Mouse (Mus musculus) forebrain, embryonic 13.5 days (tissue): Measurements from ENCODE around the gene Il6ra. TPM values are rescaled to one million over a fixed set of nuclear protein-coding genes. Genes with fewer than 3 reads are reported as not detected.
"Not testable (repeated sequence)": the region's sequence is repeated elsewhere in the genome, so short reads cannot be mapped to it uniquely, and the experiment has no call there.

Experiments used
- ATAC-seq: fragments of 200-750 bp; cut with Nextera tagmentation; 2 replicates; pipeline ENCODE4 v1.8.0; 2017
- H3K27ac ChIP-seq: fragments of 300-500 bp; sonication (generic); 2 replicates; pipeline ENCODE4 v1.5.1; 2015; ENCODE audit warnings: inconsistent platforms, mild to moderate bottlenecking, moderate library complexity
- H3K27me3 ChIP-seq: fragments of 300-500 bp; sonication (generic); 2 replicates; pipeline ENCODE4 v1.6.1; 2015; ENCODE audit warnings: mild to moderate bottlenecking, inconsistent platforms
- H3K36me3 ChIP-seq: fragments of 300-500 bp; sonication (generic); 2 replicates; pipeline ENCODE4 v1.6.1; 2015; ENCODE audit warnings: mild to moderate bottlenecking, inconsistent platforms; ENCODE audit not compliant: poor library complexity, severe bottlenecking
- H3K4me1 ChIP-seq: fragments of 300-500 bp; sonication (generic); 2 replicates; pipeline ENCODE4 v1.6.1; 2015; ENCODE audit warnings: inconsistent platforms
- H3K4me2 ChIP-seq: fragments of 300-500 bp; sonication (generic); 2 replicates; pipeline ENCODE4 v1.6.1; 2015; ENCODE audit warnings: inconsistent platforms, mild to moderate bottlenecking, moderate library complexity
- H3K4me3 ChIP-seq: fragments of 300-500 bp; sonication (generic); 2 replicates; pipeline ENCODE4 v1.5.1; 2015; ENCODE audit warnings: mild to moderate bottlenecking, inconsistent platforms
- H3K9ac ChIP-seq: fragments of 300-500 bp; sonication (generic); 2 replicates; pipeline ENCODE4 v1.6.1; 2015; ENCODE audit warnings: mild to moderate bottlenecking, inconsistent platforms
- H3K9me3 ChIP-seq: fragments of 300-500 bp; sonication (generic); replicated peaks from 2 replicates; pipeline ENCODE4 v1.6.1; 2016; ENCODE audit warnings: inconsistent platforms
- WGBS: fragments of 180-500 bp; shearing (Covaris S2); methylation state at CpG from one replicate; pipeline ENCODE4 v1.1.7; 2015; 5-methylcytosine and 5-hydroxymethylcytosine counted together
- polyA plus RNA-seq: library from polyadenylated mRNA; unstranded; fragments of >200 nt; fragmentation: Nextera tagmentation; extraction: Ambion mirVana; gene quantifications from 2 replicates; pipeline ENCODE4 v1.2.1, GENCODE M21; 2015

Il6ra gene
- polyA plus RNA-seq, 1 experiment from 2014 or later: 0.36 TPM

- ATAC-seq: no peak
- 82% methylated on average over 8 of the region's 8 CpGs for WGBS
- no peak overlapping the region for H3K9ac ChIP-seq
- peaks cover 15% of the 10 kb centered on the region for H3K4me1 ChIP-seq
- peaks cover 7% of the 10 kb centered on the region; the same call in 1 of the 2 replicates for H3K9me3 ChIP-seq
- H3K4me3 ChIP-seq: no peak overlapping the region
- no peaks in the 10 kb centered on the region for H3K27me3 ChIP-seq
- H3K27ac ChIP-seq: no peak overlapping the region
- no peak overlapping the region for H3K4me2 ChIP-seq
- no peaks in the 10 kb centered on the region for H3K36me3 ChIP-seq
Observed at GRCm38 (mm10) chr3:89871339-89871914, 41.6 kb downstream of the Il6ra start.

DNA sequence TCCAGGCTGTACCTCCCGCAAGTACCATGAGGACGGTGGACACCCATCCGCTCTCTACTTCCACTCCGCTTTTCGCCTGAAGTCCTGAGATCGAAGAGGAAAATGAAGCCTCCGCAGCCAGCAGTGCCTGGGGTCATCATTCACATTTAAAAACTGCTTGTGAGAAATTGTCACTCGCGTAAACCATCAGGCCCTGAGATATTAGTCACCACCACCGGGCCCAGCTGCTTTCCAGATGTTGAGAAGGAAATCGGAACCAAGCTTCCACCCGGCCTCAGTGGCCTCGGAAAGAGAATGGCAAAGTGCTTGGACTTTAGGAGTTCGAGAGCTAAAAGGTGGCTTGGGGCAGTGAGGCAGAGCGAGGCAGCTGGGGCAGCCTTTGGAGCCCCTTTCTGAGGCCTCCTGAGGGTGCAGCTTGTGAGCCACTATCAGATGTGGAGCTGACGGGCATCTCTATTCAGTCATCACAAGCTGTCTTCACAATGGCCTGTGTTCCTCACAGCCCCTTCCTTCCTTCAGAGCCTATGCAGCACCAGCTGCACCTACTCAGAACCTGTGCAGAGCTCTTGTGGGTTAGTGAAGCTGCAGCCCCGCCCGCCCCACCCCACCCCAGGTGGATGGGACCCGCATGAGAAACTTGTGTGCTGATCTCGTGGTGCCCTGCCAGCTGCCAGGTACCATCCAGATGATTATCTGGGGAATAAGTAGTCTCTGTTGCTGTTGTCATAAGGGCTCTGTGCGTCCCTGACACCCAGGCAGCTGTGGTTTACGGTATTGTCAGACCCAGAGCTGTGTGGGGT lies 42.3 kb downstream of the Il6ra start:
- peaks cover 7% of the 10 kb centered on the region; the same call in 1 of the 2 replicates for H3K9me3 ChIP-seq
- peaks cover 16% of the 10 kb centered on the region for H3K4me1 ChIP-seq
- H3K27me3 ChIP-seq: no peaks in the 10 kb centered on the region
- H3K4me2 ChIP-seq: no peak overlapping the region
- H3K9ac ChIP-seq: no peak overlapping the region
- no peak for ATAC-seq
- no peak overlapping the region for H3K4me3 ChIP-seq
- no peaks in the 10 kb centered on the region for H3K36me3 ChIP-seq
- H3K27ac ChIP-seq: no peak overlapping the region
- WGBS: 84% methylated on average over 22 of the region's 22 CpGs

- 70% methylated on average over 9 of the region's 9 CpGs for WGBS
- ATAC-seq: no peak
- H3K9ac ChIP-seq: no peak overlapping the region
Observed at GRCm38 (mm10) chr3:89869556-89869955, 43.4 kb downstream of the Il6ra start.

GRCm38 (mm10) chr3:89868956-89869355 lies 44.0 kb downstream of the Il6ra start:
- Histone ChIP-seq H3K27me3 (no peaks in the 10 kb centered on the region), H3K4me3 (no peak overlapping the region), H3K36me3 (no peaks in the 10 kb centered on the region), H3K9me3 (peaks cover 7% of the 10 kb centered on the region; the same call in 1 of the 2 replicates), H3K27ac (peak overlapping the region; percentile 66), H3K4me1 (peaks cover 27% of the 10 kb centered on the region), H3K9ac (no peak overlapping the region), H3K4me2 (no peak overlapping the region)
- no peak for ATAC-seq
- 51% methylated on average over 9 of the region's 9 CpGs for WGBS

More at GRCm38 (mm10) chr3:89869556-89869955, 43.4 kb downstream of the Il6ra start:
- H3K27me3 ChIP-seq: no peaks in the 10 kb centered on the region
- H3K9me3 ChIP-seq: peaks cover 7% of the 10 kb centered on the region; the same call in 1 of the 2 replicates
- no peak overlapping the region for H3K27ac ChIP-seq
- H3K36me3 ChIP-seq: no peaks in the 10 kb centered on the region
- peaks cover 27% of the 10 kb centered on the region for H3K4me1 ChIP-seq
- no peak overlapping the region for H3K4me3 ChIP-seq
- H3K4me2 ChIP-seq: no peak overlapping the region

DNA sequence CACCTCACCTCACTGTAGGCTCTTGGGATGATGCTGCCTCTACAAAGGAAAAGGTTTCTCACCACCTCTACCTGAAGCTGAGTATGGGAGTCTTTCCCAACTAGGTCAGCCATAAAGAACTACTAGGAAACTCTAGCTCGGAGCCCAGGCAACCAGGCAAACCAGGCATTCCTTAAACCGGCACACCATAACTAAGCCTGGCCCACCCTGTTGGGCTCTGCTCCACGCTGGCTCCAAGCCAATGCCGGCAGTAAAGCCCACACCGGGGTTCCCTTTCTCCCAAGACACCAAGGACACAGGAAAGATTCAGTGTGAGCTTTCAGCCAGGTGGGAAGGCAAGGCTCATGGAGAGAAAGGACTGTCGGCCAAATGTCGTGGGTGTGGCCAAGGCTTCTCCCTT lies 44.6 kb downstream of the Il6ra start:
- Histone ChIP-seq H3K27me3 (no peaks in the 10 kb centered on the region), H3K4me1 (peaks cover 27% of the 10 kb centered on the region), H3K36me3 (no peaks in the 10 kb centered on the region), H3K27ac (peak overlapping the region; percentile 66), H3K9me3 (peaks cover 7% of the 10 kb centered on the region; the same call in 1 of the 2 replicates), H3K4me2 (0 out of 2 replicates have a peak overlapping the region, but pooled peaks have one; percentile 14), H3K9ac (no peak overlapping the region), H3K4me3 (no peak overlapping the region)
- WGBS: 30% methylated on average over 7 of the region's 7 CpGs
- peak; percentile 83 for ATAC-seq

- Histone ChIP-seq H3K27me3 (no peaks in the 10 kb centered on the region), H3K9me3 (peaks cover 1% of the 10 kb centered on the region; the same call in 1 of the 2 replicates), H3K4me1 (peaks cover 27% of the 10 kb centered on the region), H3K4me2 (no peak overlapping the region), H3K4me3 (no peak overlapping the region), H3K27ac (peak overlapping the region; percentile 44; the same call in 1 of the 2 replicates), H3K36me3 (no peaks in the 10 kb centered on the region), H3K9ac (no peak overlapping the region)
- 44% methylated on average over 3 of the region's 4 CpGs for WGBS
- ATAC-seq: peak; percentile 87
Observed at GRCm38 (mm10) chr3:89867651-89868050, 45.3 kb downstream of the Il6ra start.

GRCm38 (mm10) chr3:89865764-89866163 lies 47.2 kb downstream of the Il6ra start:
- ATAC-seq: no peak
- H3K4me2 ChIP-seq: no peak overlapping the region
- H3K4me3 ChIP-seq: no peak overlapping the region
- peaks cover 36% of the 10 kb centered on the region for H3K4me1 ChIP-seq
- no peaks in the 10 kb centered on the region for H3K36me3 ChIP-seq
- no peak overlapping the region for H3K27ac ChIP-seq
- WGBS: 83% methylated on average over 4 of the region's 4 CpGs
- no peaks in the 10 kb centered on the region for H3K9me3 ChIP-seq
- no peaks in the 10 kb centered on the region for H3K27me3 ChIP-seq
- no peak overlapping the region for H3K9ac ChIP-seq

- 54% methylated on average over 6 of the region's 6 CpGs for WGBS
- H3K9me3 ChIP-seq: no peaks in the 10 kb centered on the region
- no peaks in the 10 kb centered on the region for H3K36me3 ChIP-seq
- H3K27me3 ChIP-seq: no peaks in the 10 kb centered on the region
- H3K9ac ChIP-seq: no peak overlapping the region
- H3K27ac ChIP-seq: no peak overlapping the region
- H3K4me1 ChIP-seq: peaks cover 41% of the 10 kb centered on the region
- ATAC-seq: no peak
- H3K4me3 ChIP-seq: no peak overlapping the region
- H3K4me2 ChIP-seq: no peak overlapping the region
Observed at GRCm38 (mm10) chr3:89865020-89865419, 48.0 kb downstream of the Il6ra start.

DNA sequence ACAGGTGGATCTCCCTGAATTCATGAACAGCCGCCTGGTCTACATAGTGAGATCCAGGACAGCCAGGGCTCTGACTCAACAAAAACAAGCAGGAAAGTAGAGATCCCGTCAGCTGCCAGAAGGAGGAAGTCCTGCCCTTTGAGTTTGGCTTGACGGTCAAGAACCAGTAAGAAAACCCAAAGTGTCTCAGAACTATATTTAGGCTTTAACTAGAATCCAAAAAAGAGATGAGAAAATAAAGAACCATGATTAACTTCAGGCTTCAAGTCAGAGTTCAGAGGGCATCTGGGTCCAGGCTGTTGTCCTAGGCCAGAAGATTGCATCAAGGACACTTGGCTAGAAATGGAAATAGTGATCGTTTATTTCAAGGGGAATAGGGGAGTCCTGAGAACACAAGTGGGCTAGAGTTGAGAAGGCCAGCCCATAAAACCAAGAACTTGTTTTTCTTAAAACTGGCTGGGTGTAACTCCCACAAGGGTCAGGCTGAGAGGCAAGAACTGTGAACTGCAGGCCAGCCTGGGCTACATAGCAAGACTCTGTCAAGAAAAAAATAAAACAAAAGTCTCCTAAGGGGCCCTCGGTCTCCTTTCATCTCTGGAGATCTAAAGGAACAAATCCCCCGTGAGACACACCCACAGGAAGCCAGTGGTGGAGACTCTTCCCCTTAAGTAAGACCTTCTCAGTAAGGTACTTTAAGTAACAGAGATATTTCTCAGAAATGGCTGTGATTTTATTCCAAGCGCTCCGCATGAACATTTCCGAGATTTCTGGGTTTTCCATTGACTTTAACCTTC lies 49.1 kb downstream of the Il6ra start:
- H3K36me3 ChIP-seq: no peaks in the 10 kb centered on the region
- H3K9ac ChIP-seq: no peak overlapping the region
- no peaks in the 10 kb centered on the region for H3K9me3 ChIP-seq
- H3K27me3 ChIP-seq: no peaks in the 10 kb centered on the region
- WGBS: 83% methylated on average over 9 of the region's 9 CpGs
- H3K4me2 ChIP-seq: no peak overlapping the region
- peaks cover 39% of the 10 kb centered on the region for H3K4me1 ChIP-seq
- no peak for ATAC-seq
- H3K4me3 ChIP-seq: no peak overlapping the region
- H3K27ac ChIP-seq: no peak overlapping the region

GRCm38 (mm10) chr3:89863276-89863675 lies 49.7 kb downstream of the Il6ra start:
- 95% methylated on average over 3 of the region's 3 CpGs for WGBS
- not testable (repeated sequence) for H3K36me3 ChIP-seq, H3K27me3 ChIP-seq, ATAC-seq, H3K4me3 ChIP-seq, H3K9me3 ChIP-seq, H3K4me2 ChIP-seq, H3K27ac ChIP-seq, H3K9ac ChIP-seq
- H3K4me1 ChIP-seq: peaks cover 33% of the 10 kb centered on the region

GRCm38 (mm10) chr3:89862182-89862761 lies 50.7 kb downstream of the Il6ra start:
- Histone ChIP-seq H3K9me3 (no peaks in the 10 kb centered on the region), H3K36me3 (no peaks in the 10 kb centered on the region), H3K4me1 (peaks cover 31% of the 10 kb centered on the region), H3K9ac (no peak overlapping the region), H3K4me2 (no peak overlapping the region), H3K27ac (peak overlapping the region; percentile 77; the same call in 1 of the 2 replicates), H3K4me3 (no peak overlapping the region), H3K27me3 (no peaks in the 10 kb centered on the region)
- 84% methylated on average over 8 of the region's 8 CpGs for WGBS
- no peak for ATAC-seq
